Mouse (Mus musculus) liver, adult 2 months (tissue): ENCODE results near the gene Zmym1.

ENCODE experiments used
- CTCF ChIP-seq: fragments of 200-500 bp; IDR thresholded peaks from 2 replicates; pipeline ENCODE4 v1.5.1; 2011; ENCODE audit warnings: low read depth, low read length, control low read depth
- POLR2A ChIP-seq: fragments of 200-500 bp; IDR thresholded peaks from 2 replicates; pipeline ENCODE4 v1.6.1; 2011; ENCODE audit warnings: low read length, control low read depth; ENCODE audit not compliant: insufficient read depth; ENCODE audit errors: extremely low read depth

DNA sequence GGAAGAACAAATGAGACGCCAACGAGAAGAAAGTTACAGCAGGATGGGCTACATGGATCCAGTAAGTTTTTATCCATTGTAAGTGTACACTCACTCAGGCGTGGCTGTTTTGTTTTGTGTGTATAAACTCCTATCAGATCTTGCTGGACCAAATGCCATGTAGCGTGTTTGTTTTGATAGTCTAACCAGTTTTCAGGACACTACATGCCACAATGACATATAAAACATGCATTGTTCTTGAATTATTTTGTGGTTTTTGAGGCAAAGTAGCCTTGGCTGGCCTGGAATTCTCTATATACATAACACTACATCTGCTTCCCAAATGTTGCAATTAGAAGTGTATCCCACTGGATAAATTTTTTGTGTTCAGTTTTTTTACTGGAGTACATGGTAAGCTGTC is 34.1 kb downstream of the Zmym1 start:
- no peak for TF ChIP-seq CTCF
- TF ChIP-seq POLR2A: no peak
